Mouse (Mus musculus): ENCODE data around the gene Dpm2. TPM values are rescaled to one million over a fixed set of nuclear protein-coding genes. Genes with fewer than 3 reads are reported as not detected.

The Dpm2 gene
- polyA plus RNA-seq, 1 experiment from 2014 or later = 92.5 TPM

GRCm38 (mm10) chr2:32576532-32576931 is 5.9 kb downstream of the Dpm2 start:
- WGBS = 86% methylated on average over 9 of the region's 9 CpGs
- no peaks in the 10 kb centered on the region for H3K9me3 ChIP-seq
- H3K4me3 ChIP-seq = no peak overlapping the region
- peaks cover 52% of the 10 kb centered on the region for H3K27me3 ChIP-seq (ENCODE audit: insufficient read depth, poor library complexity, severe bottlenecking)
- peaks cover 15% of the 10 kb centered on the region for H3K36me3 ChIP-seq
- no peak overlapping the region for H3K27ac ChIP-seq
- H3K4me1 ChIP-seq = peaks cover 26% of the 10 kb centered on the region
- no peak for DNase-seq (ENCODE audit: low spot score)

- Histone ChIP-seq H3K4me1 (peaks cover 27% of the 10 kb centered on the region), H3K27ac (no peak overlapping the region), H3K36me3 (peaks cover 3% of the 10 kb centered on the region), H3K27me3 (ENCODE audit: insufficient read depth, poor library complexity, severe bottlenecking) (peaks cover 56% of the 10 kb centered on the region), H3K4me3 (peak overlapping the region; percentile 12; the same call in 1 of the 2 replicates), H3K9me3 (no peaks in the 10 kb centered on the region)
- DNase-seq (ENCODE audit: low spot score) = no peak
- 40% methylated on average over 24 of the region's 30 CpGs for WGBS
Measured at GRCm38 (mm10) chr2:32578146-32579046, 7.7 kb downstream of the Dpm2 start.

- WGBS = 36% methylated on average over 19 of the region's 19 CpGs
- H3K9me3 ChIP-seq = no peaks in the 10 kb centered on the region
Measured at GRCm38 (mm10) chr2:32581450-32582095, 10.9 kb downstream of the Dpm2 start.

GRCm38 (mm10) chr2:32582830-32583799 is 12.5 kb downstream of the Dpm2 start:
- Histone ChIP-seq H3K36me3 (no peaks in the 10 kb centered on the region), H3K4me3 (peak overlapping the region; percentile 49), H3K27me3 (ENCODE audit: insufficient read depth, poor library complexity, severe bottlenecking) (peaks cover 31% of the 10 kb centered on the region), H3K4me1 (peaks cover 32% of the 10 kb centered on the region), H3K9me3 (no peaks in the 10 kb centered on the region), H3K27ac (peak overlapping the region; percentile 43; the same call in 1 of the 2 replicates)
- DNase-seq (ENCODE audit: low spot score) = peak; percentile 92
- WGBS = 11% methylated on average over 37 of the region's 37 CpGs

More at GRCm38 (mm10) chr2:32581450-32582095, 10.9 kb downstream of the Dpm2 start:
- peaks cover 19% of the 10 kb centered on the region for H3K4me1 ChIP-seq
- H3K27me3 ChIP-seq (ENCODE audit: insufficient read depth, poor library complexity, severe bottlenecking) = peaks cover 46% of the 10 kb centered on the region
- DNase-seq (ENCODE audit: low spot score) = no peak
- H3K36me3 ChIP-seq = no peaks in the 10 kb centered on the region
- no peak overlapping the region for H3K27ac ChIP-seq
- peak overlapping the region; percentile 42 for H3K4me3 ChIP-seq

GRCm38 (mm10) chr2:32585149-32585714 is 14.6 kb downstream of the Dpm2 start:
- Histone ChIP-seq H3K4me1 (peaks cover 47% of the 10 kb centered on the region), H3K9me3 (no peaks in the 10 kb centered on the region), H3K27ac (no peak overlapping the region), H3K4me3 (no peak overlapping the region), H3K36me3 (peaks cover 12% of the 10 kb centered on the region), H3K27me3 (ENCODE audit: insufficient read depth, poor library complexity, severe bottlenecking) (peaks cover 10% of the 10 kb centered on the region)
- no peak for DNase-seq (ENCODE audit: low spot score)
- WGBS = 83% methylated on average over 7 of the region's 7 CpGs

GRCm38 (mm10) chr2:32586871-32587351 is 16.3 kb downstream of the Dpm2 start, which contains the start of gene St6galnac4:
Gene St6galnac4 (plus strand): TSS chr2:32587095.
- Histone ChIP-seq H3K27ac (peak within 1 kb of the TSS; percentile 85), H3K4me1 (peaks cover 40% of the 10 kb centered on the region), H3K9me3 (no peaks in the 10 kb centered on the region), H3K27me3 (ENCODE audit: insufficient read depth, poor library complexity, severe bottlenecking) (peaks cover 4% of the 10 kb centered on the region; the same call in 1 of the 2 replicates), H3K4me3 (peak within 1 kb of the TSS; percentile 64), H3K36me3 (peaks cover 18% of the 10 kb centered on the region)
- peak; percentile 97 for DNase-seq (ENCODE audit: low spot score)
- under 1% methylated on average over 38 of the region's 38 CpGs for WGBS

GRCm38 (mm10) chr2:32587731-32588321 is 17.2 kb downstream of the Dpm2 start:
- H3K27ac ChIP-seq = peak overlapping the region; percentile 85
- no peaks in the 10 kb centered on the region for H3K27me3 ChIP-seq (ENCODE audit: insufficient read depth, poor library complexity, severe bottlenecking)
- peak overlapping the region; percentile 64 for H3K4me3 ChIP-seq
- 14% methylated on average over 9 of the region's 9 CpGs for WGBS
- DNase-seq (ENCODE audit: low spot score) = no peak
- peaks cover 25% of the 10 kb centered on the region for H3K36me3 ChIP-seq
- H3K9me3 ChIP-seq = no peaks in the 10 kb centered on the region
- peaks cover 39% of the 10 kb centered on the region for H3K4me1 ChIP-seq

- peaks cover 33% of the 10 kb centered on the region for H3K4me1 ChIP-seq
- H3K9me3 ChIP-seq = no peaks in the 10 kb centered on the region
- peak overlapping the region; percentile 24 for H3K27ac ChIP-seq
- no peak for DNase-seq (ENCODE audit: low spot score)
- no peak overlapping the region; the same call in 1 of the 2 replicates for H3K4me3 ChIP-seq
- H3K36me3 ChIP-seq = peaks cover 36% of the 10 kb centered on the region
- 63% methylated on average over 11 of the region's 11 CpGs for WGBS
- H3K27me3 ChIP-seq (ENCODE audit: insufficient read depth, poor library complexity, severe bottlenecking) = no peaks in the 10 kb centered on the region
Measured at GRCm38 (mm10) chr2:32589213-32589795, 18.6 kb downstream of the Dpm2 start.

- whole genome bisulfite sequencing = 85% methylated on average over 10 of the region's 10 CpGs
- H3K27ac ChIP-seq = no peak overlapping the region
- peaks cover 45% of the 10 kb centered on the region for H3K36me3 ChIP-seq
- no peaks in the 10 kb centered on the region for H3K27me3 ChIP-seq (ENCODE audit: insufficient read depth, poor library complexity, severe bottlenecking)
- no peak for DNase-seq (ENCODE audit: low spot score)
- peaks cover 33% of the 10 kb centered on the region for H3K4me1 ChIP-seq
- no peak overlapping the region for H3K4me3 ChIP-seq
- no peaks in the 10 kb centered on the region for H3K9me3 ChIP-seq
Measured at GRCm38 (mm10) chr2:32590224-32590623, 19.6 kb downstream of the Dpm2 start.

GRCm38 (mm10) chr2:32591249-32591648 is 20.6 kb downstream of the Dpm2 start:
- no peaks in the 10 kb centered on the region for H3K9me3 ChIP-seq
- WGBS = 71% methylated on average over 6 of the region's 6 CpGs
- peaks cover 55% of the 10 kb centered on the region for H3K36me3 ChIP-seq
- H3K27ac ChIP-seq = no peak overlapping the region
- no peak for DNase-seq (ENCODE audit: low spot score)
- H3K4me3 ChIP-seq = no peak overlapping the region
- H3K4me1 ChIP-seq = peaks cover 30% of the 10 kb centered on the region
- H3K27me3 ChIP-seq (ENCODE audit: insufficient read depth, poor library complexity, severe bottlenecking) = no peaks in the 10 kb centered on the region

GRCm38 (mm10) chr2:32596725-32597124 is 26.1 kb downstream of the Dpm2 start:
- DNase-seq (ENCODE audit: low spot score) = no peak
- H3K36me3 ChIP-seq = peaks cover 65% of the 10 kb centered on the region

More at GRCm38 (mm10) chr2:32596725-32597124, 26.1 kb downstream of the Dpm2 start:
- 95% methylated on average over 13 of the region's 13 CpGs for WGBS
- Histone ChIP-seq H3K9me3 (no peaks in the 10 kb centered on the region), H3K4me3 (no peak overlapping the region), H3K27ac (no peak overlapping the region), H3K4me1 (peaks cover 9% of the 10 kb centered on the region), H3K27me3 (ENCODE audit: insufficient read depth, poor library complexity, severe bottlenecking) (no peaks in the 10 kb centered on the region)

Data from heart, embryonic 10.5 days (tissue).